Mouse (Mus musculus) embryonic fibroblast, embryonic 13.5 days (primary cell): ENCODE results near the gene Gm5142.

ENCODE experiments used
- CTCF ChIP-seq: IDR thresholded peaks from 2 replicates; pipeline ENCODE4 v1.5.1; 2011; ENCODE audit warnings: mild to moderate bottlenecking, control low read depth, low read length, moderate library complexity, borderline replicate concordance; ENCODE audit not compliant: insufficient read depth
- POLR2A ChIP-seq: IDR thresholded peaks from 2 replicates; pipeline ENCODE4 v1.6.1; 2011; ENCODE audit warnings: low read depth, mild to moderate bottlenecking, control low read depth, low read length, moderate library complexity

GRCm38 (mm10) chr14:59157016-59157698 lies 21.4 kb downstream of the Gm5142 start:
- TF ChIP-seq CTCF (no peak), POLR2A (no peak)
